Mouse (Mus musculus): ENCODE results near the gene Ndufv2. TPM values are rescaled to one million over a fixed set of nuclear protein-coding genes. Genes with fewer than 3 reads are reported as not detected.

Ndufv2 gene
- polyA plus RNA-seq, 1 experiment from 2014 or later, result 432 TPM

DNA sequence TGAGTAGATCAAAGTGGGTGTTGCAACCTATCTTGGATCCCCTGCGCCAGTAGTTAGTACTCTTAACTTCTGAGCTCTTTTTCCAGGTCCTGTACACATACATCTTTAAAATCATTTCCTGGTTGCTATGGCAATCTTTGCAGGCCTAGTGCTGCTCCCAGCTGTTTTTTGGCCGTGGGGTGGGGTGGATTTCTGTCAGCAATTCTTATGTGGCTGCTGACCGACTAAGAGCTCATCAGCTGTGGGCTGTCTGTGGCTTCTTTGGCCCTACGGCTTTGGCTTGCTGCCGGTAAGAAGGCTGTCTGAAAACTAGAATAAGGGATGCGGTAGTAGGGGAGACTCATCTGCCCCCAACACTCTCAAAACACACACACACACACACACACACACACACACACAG lies 9.4 kb upstream of the Ndufv2 start:
- peak overlapping the region; percentile 33; the same call in 1 of the 2 replicates for H3K9ac ChIP-seq (replicated peaks)
- WGBS, result 55% methylated on average over 6 of the region's 6 CpGs
- H3K4me3 ChIP-seq (replicated peaks), result peak overlapping the region; percentile 94
- H3K4me2 ChIP-seq, result peak overlapping the region; percentile 61
- 0 out of 2 replicates have a peak overlapping the region, but pooled peaks have one; percentile 62 for H3K27ac ChIP-seq (replicated peaks)
- no peak for ATAC-seq (ENCODE audit: low FRiP score)
- no peaks in the 10 kb centered on the region for H3K27me3 ChIP-seq (replicated peaks)
- H3K36me3 ChIP-seq, result peaks cover 23% of the 10 kb centered on the region
- H3K9me3 ChIP-seq (replicated peaks), result no peaks in the 10 kb centered on the region
- peaks cover 19% of the 10 kb centered on the region for H3K4me1 ChIP-seq

DNA sequence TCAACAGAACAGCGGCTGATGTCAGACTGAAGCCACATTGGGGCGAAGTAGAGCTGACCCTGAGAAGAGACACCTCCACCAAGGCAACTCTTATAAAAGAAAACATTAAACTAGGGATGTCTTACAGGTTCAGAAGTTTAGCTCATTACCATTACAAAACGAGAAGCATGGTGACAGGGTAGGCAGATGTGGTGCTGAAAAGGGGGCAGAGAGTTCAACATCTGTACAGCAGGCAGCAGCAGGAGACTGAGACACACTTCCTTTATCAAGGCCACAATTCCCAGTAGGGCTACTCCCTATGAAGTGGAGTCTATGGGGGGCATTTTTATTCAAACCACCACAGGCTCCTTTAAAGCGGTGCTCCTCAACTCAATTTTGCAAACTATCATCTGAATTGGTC lies 6.8 kb upstream of the Ndufv2 start:
- H3K9ac ChIP-seq (replicated peaks), result no peak overlapping the region
- no peak overlapping the region for H3K4me2 ChIP-seq
- ATAC-seq (ENCODE audit: low FRiP score), result no peak
- H3K4me1 ChIP-seq, result peaks cover 19% of the 10 kb centered on the region
- no peaks in the 10 kb centered on the region for H3K36me3 ChIP-seq
- H3K4me3 ChIP-seq (replicated peaks), result no peak overlapping the region
- no peaks in the 10 kb centered on the region for H3K9me3 ChIP-seq (replicated peaks)
- 84% methylated on average over 4 of the region's 4 CpGs for WGBS
- no peak overlapping the region for H3K27ac ChIP-seq (replicated peaks)
- no peaks in the 10 kb centered on the region for H3K27me3 ChIP-seq (replicated peaks)

DNA sequence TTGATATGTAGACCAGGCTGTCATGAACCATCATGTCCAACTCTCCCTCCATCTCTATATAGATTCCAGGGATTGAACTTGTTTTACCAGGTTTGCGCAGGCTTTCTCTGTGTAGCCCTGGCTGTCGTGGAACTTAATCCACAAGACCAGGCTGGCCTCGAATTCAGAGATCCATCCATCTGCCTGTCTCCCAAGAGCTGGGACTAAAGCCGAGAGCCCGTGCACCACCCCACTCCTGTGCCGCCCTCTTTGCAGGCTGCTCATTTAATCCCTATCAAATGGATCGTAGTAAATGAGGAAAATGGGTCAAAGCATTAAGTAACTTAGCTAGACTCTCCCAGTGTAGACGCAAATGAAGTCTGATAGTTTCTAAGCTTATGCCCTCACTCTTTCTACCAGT lies 6.1 kb upstream of the Ndufv2 start:
- H3K4me1 ChIP-seq, result peaks cover 15% of the 10 kb centered on the region
- H3K9ac ChIP-seq (replicated peaks), result no peak overlapping the region
- H3K27ac ChIP-seq (replicated peaks), result no peak overlapping the region
- no peaks in the 10 kb centered on the region for H3K27me3 ChIP-seq (replicated peaks)
- 77% methylated on average over 8 of the region's 8 CpGs for WGBS
- no peak overlapping the region for H3K4me3 ChIP-seq (replicated peaks)
- H3K4me2 ChIP-seq, result no peak overlapping the region
- no peaks in the 10 kb centered on the region for H3K36me3 ChIP-seq
- ATAC-seq (ENCODE audit: low FRiP score), result no peak
- no peaks in the 10 kb centered on the region for H3K9me3 ChIP-seq (replicated peaks)

DNA sequence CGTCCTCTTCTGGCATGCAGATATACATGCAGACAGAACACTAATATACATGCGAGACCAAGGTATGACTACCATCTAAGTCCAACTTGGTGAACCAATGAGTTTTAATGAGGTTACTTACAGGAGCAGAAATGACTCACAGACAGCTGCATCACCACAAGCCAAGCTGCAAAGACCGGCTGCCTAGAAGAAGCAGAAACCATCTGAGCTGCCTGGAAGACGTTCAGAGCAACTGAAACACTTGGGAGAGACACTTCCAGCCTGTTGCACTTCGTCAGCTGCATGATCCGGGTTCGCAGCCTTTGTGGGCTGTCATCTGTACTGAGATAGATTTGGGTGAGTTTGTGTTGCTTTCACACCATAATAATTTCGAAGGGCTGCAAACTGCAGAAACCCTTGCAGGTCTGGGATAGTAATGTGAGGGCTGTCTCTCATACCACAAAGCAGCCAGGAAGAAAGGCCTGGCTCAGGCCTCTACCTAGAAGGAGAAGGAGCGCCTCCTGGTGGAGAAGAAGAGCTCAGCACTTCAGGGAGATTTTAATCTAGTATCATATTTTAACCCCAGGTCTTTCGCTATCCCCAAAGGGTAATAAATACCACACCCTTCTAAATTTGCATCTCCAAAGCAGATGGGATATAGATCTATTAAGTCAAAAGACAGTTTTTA lies 5.4 kb upstream of the Ndufv2 start:
- Histone ChIP-seq H3K9ac (replicated peaks) (no peak overlapping the region), H3K27me3 (replicated peaks) (no peaks in the 10 kb centered on the region), H3K27ac (replicated peaks) (no peak overlapping the region), H3K4me3 (replicated peaks) (no peak overlapping the region), H3K4me1 (peaks cover 14% of the 10 kb centered on the region; the same call in 1 of the 2 replicates), H3K36me3 (no peaks in the 10 kb centered on the region), H3K4me2 (no peak overlapping the region), H3K9me3 (replicated peaks) (no peaks in the 10 kb centered on the region)
- no peak for ATAC-seq (ENCODE audit: low FRiP score)
- 57% methylated on average over 10 of the region's 10 CpGs for WGBS

DNA sequence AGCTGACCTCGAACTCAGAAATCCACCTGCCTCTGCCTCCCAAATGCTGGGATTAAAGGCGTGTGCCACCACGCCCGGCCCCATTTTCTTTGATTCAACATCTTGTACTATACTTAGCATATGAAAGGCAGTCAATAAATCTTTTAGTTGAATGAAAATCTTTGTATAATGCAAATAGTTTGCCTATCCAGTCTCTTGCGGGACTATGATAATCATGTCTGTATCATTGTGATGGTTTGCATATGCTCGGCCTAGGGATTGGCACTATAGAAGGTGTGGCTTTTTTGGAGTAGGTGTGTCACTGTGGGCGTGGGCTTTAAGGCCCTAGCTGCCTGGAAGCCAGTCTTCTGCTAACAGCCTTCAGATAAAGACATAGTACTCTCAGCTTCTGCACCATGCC lies 2.7 kb upstream of the Ndufv2 start:
- Histone ChIP-seq H3K36me3 (no peaks in the 10 kb centered on the region), H3K4me1 (peaks cover 17% of the 10 kb centered on the region), H3K27me3 (replicated peaks) (no peaks in the 10 kb centered on the region), H3K27ac (replicated peaks) (no peak overlapping the region), H3K4me2 (no peak overlapping the region), H3K9me3 (replicated peaks) (no peaks in the 10 kb centered on the region), H3K4me3 (replicated peaks) (no peak overlapping the region), H3K9ac (replicated peaks) (no peak overlapping the region)
- 83% methylated on average over 7 of the region's 7 CpGs for WGBS
- no peak for ATAC-seq (ENCODE audit: low FRiP score)

DNA sequence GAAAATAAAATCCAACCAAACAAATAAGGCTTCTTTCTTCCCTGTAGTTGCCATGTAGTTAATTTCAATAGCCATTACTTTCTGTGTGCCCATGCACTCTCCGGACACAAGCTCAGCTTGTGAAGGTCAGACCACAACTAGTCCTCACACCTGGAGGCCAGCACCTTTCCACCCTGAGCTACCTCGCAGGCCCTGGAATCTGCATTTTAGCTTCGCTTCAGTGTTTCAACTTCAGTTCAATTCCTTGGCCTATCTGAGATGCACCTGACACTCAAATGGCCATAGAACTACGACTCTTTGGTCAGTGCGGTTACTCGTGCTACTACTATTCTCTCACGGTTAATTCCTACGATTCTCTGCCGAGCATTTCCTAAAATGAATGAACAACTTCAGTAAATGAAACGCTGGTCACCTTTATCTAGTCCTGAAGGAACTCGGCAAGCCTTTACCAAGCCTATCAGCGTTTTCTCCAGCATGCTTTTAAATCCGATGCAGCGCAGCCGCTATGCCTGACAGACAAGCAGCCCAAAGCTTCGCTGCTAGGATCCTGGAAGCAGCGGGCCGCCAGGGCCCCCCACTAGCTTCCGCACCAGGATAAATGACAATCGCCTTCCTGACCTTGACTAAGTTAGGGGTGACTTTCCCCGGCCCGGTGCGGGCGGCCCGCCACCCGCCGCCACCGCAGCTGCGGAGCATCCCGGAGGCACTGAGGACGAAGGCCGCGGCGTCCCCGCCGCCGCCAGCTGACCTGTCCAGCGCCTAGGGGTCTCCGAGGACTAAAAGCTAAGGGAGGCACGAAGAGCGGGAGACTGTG lies 586 bp downstream of the Ndufv2 start:
- ATAC-seq (ENCODE audit: low FRiP score), result no peak
- Histone ChIP-seq H3K27me3 (replicated peaks) (no peaks in the 10 kb centered on the region), H3K27ac (replicated peaks) (peak overlapping the region; percentile 97), H3K9me3 (replicated peaks) (no peaks in the 10 kb centered on the region), H3K9ac (replicated peaks) (peak overlapping the region; percentile 97), H3K4me3 (replicated peaks) (peak overlapping the region; percentile 94), H3K4me2 (peak overlapping the region; percentile 89), H3K4me1 (peaks cover 22% of the 10 kb centered on the region), H3K36me3 (no peaks in the 10 kb centered on the region)
- WGBS, result under 1% methylated on average over 41 of the region's 41 CpGs

DNA sequence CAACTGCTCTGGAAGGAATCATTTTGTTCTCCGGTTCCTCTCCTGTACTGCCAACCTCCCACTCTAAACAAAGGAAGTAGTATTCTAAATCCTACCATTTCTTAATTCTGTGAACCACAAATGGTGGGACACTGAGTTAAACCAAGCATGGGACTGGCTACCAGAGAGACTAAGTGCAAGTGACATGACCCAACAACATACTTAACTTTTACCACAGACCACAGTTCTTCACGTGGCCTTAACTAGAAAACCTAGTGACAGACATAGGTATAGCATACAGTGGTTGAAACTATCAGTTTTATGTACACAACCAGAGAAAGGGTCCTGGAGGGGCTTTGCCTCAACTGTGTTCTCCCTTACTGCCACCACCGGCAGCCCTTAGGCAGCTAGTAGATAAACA lies 8.7 kb downstream of the Ndufv2 start:
- H3K9ac ChIP-seq (replicated peaks), result no peak overlapping the region
- no peak for ATAC-seq (ENCODE audit: low FRiP score)
- H3K4me1 ChIP-seq, result no peaks in the 10 kb centered on the region; the same call in 1 of the 2 replicates
- H3K4me2 ChIP-seq, result no peak overlapping the region
- WGBS, result 86% methylated on average over 3 of the region's 3 CpGs
- H3K9me3 ChIP-seq (replicated peaks), result no peaks in the 10 kb centered on the region
- no peak overlapping the region for H3K27ac ChIP-seq (replicated peaks)
- no peaks in the 10 kb centered on the region for H3K27me3 ChIP-seq (replicated peaks)
- H3K36me3 ChIP-seq, result peaks cover 13% of the 10 kb centered on the region
- no peak overlapping the region for H3K4me3 ChIP-seq (replicated peaks)

DNA sequence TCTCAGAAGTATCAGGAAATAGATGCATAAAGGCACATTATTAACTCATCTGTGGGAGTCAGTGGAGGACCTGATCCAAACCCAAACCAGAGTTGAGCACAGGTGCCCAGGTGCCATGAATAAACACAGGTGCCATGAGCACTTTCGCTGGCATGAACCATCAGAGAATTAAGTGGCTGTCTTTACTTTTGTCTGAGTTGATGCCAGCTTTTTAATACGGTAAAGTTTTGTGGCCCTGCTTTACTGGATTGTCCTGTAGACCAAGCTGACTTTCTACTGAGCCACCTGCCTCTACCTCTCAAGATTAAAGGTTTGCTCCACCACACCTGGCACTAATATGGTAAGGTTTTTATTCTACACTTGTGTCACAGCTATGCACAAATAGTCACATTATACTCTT lies 9.3 kb downstream of the Ndufv2 start:
- Histone ChIP-seq H3K27me3 (replicated peaks) (no peaks in the 10 kb centered on the region), H3K4me1 (no peaks in the 10 kb centered on the region), H3K4me3 (replicated peaks) (no peak overlapping the region), H3K9me3 (replicated peaks) (no peaks in the 10 kb centered on the region), H3K27ac (replicated peaks) (no peak overlapping the region), H3K36me3 (peaks cover 17% of the 10 kb centered on the region), H3K9ac (replicated peaks) (no peak overlapping the region), H3K4me2 (no peak overlapping the region)
- no peak for ATAC-seq (ENCODE audit: low FRiP score)
- 94% methylated on average over 2 of the region's 2 CpGs for WGBS

DNA sequence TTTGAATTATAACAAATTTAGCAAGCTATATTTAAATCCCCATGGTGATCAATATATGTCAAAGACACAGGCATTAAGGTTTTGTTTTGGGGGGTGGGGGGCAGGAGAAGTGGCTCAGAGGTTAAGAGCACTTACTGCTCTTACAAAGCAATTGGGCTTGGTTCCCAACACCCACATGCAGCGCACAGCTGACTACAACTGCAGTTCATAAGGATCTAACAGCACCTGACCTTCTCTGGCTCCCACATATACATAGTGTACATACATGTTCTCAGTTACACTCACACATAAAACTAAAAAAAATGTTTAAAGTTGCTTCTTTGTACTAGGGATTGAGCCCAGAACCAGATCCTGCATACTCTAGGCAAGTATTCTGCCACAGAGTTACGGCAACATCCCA lies 10.0 kb downstream of the Ndufv2 start:
- Histone ChIP-seq H3K36me3 (peaks cover 18% of the 10 kb centered on the region), H3K4me1 (no peaks in the 10 kb centered on the region), H3K4me2 (no peak overlapping the region), H3K4me3 (replicated peaks) (no peak overlapping the region), H3K9me3 (replicated peaks) (no peaks in the 10 kb centered on the region), H3K27me3 (replicated peaks) (no peaks in the 10 kb centered on the region), H3K27ac (replicated peaks) (no peak overlapping the region), H3K9ac (replicated peaks) (no peak overlapping the region)
- no peak for ATAC-seq (ENCODE audit: low FRiP score)
- 83% methylated on average over 2 of the region's 2 CpGs for WGBS

DNA sequence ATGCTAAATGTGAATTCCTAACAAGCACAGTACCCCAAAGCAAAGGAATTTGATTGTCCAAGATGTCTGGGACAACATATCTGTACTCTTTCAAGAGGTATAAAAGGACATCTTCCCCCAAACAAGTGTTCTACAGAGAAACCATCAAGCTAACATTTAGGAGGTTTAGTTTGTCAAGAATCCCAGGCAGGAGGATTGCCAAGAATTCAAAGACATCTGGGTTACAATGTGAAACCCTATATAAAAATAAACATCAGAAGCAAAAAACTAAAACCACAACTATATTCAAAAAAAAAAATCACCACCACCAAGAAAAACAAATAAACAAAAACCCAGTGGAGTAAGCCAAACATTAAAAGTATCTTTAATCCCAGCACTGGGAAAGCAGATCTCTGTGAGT lies 11.1 kb downstream of the Ndufv2 start:
- Histone ChIP-seq H3K36me3 (peaks cover 28% of the 10 kb centered on the region), H3K4me3 (replicated peaks) (no peak overlapping the region), H3K9ac (replicated peaks) (no peak overlapping the region), H3K27me3 (replicated peaks) (no peaks in the 10 kb centered on the region), H3K4me1 (no peaks in the 10 kb centered on the region), H3K27ac (replicated peaks) (no peak overlapping the region), H3K4me2 (no peak overlapping the region), H3K9me3 (replicated peaks) (no peaks in the 10 kb centered on the region)
- ATAC-seq (ENCODE audit: low FRiP score), result no peak

DNA sequence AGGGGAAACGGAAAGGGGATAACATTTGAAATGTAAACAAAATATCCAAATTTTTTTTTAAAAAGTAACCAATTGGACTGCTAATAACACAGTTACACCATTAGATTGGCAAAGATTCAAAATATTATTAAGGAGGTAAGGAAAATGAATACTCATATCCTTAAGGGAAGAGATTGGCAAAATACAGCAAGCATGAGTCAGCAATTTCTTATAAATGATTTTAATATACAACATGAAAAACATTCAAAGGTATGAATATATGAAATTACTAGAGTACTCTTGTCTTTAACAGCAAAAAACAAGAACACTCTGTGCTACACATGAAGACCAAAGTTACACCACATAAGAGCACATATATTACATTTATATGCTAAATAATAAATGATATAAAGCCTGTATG lies 16.3 kb downstream of the Ndufv2 start:
- Histone ChIP-seq H3K4me3 (replicated peaks) (no peak overlapping the region), H3K4me1 (no peaks in the 10 kb centered on the region), H3K9me3 (replicated peaks) (no peaks in the 10 kb centered on the region), H3K27ac (replicated peaks) (no peak overlapping the region), H3K4me2 (no peak overlapping the region), H3K9ac (replicated peaks) (no peak overlapping the region), H3K36me3 (peaks cover 41% of the 10 kb centered on the region), H3K27me3 (replicated peaks) (no peaks in the 10 kb centered on the region)
- 95% methylated on average over 1 of the region's 1 CpGs for WGBS
- ATAC-seq (ENCODE audit: low FRiP score), result no peak

DNA sequence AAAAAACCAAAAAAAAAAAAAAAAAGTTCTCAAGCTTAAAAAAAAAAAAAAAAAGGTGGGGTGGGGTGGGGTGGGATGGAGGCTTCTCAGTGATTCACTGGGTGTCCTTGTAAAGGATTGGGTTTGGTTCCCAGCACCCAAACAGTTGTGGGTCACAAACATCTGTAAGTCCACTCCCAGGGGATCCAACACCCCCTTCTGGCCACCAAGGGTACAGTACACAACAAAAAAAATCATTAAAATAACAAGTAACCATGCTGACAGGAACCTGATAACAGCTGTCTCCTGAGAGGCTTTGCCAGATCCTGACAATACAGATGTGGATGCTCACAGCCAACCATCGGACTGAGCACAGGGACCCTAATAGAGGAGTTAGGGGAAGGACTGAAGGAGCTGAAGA lies 16.9 kb downstream of the Ndufv2 start:
- H3K27ac ChIP-seq (replicated peaks), result no peak overlapping the region
- no peak overlapping the region for H3K4me2 ChIP-seq
- no peaks in the 10 kb centered on the region for H3K4me1 ChIP-seq
- H3K9me3 ChIP-seq (replicated peaks), result no peaks in the 10 kb centered on the region
- no peak for ATAC-seq (ENCODE audit: low FRiP score)
- H3K36me3 ChIP-seq, result peaks cover 41% of the 10 kb centered on the region
- WGBS, result 92% methylated on average over 1 of the region's 1 CpGs
- no peak overlapping the region for H3K9ac ChIP-seq (replicated peaks)
- no peak overlapping the region for H3K4me3 ChIP-seq (replicated peaks)
- H3K27me3 ChIP-seq (replicated peaks), result no peaks in the 10 kb centered on the region

All from neural tube, embryonic 15.5 days (tissue).